Mouse (Mus musculus): ENCODE measurements at regions not wholly inside any gene's neighbourhood (a gene's known extent, or its start where the extent isn't known, plus 50 kb on each side); places are given as distances from the start of the nearest gene placed in this dataset.

- no peaks in the 10 kb centered on the region; the same call in 1 of the 2 replicates for H3K9me3 ChIP-seq
- H3K4me2 ChIP-seq: no peak overlapping the region
- no peak overlapping the region for H3K9ac ChIP-seq
- H3K36me3 ChIP-seq: no peaks in the 10 kb centered on the region
- H3K27me3 ChIP-seq: no peaks in the 10 kb centered on the region
- 87% methylated on average over 6 of the region's 6 CpGs for WGBS
- no peak overlapping the region for H3K27ac ChIP-seq
- no peak overlapping the region for H3K4me3 ChIP-seq
- no peak for ATAC-seq (ENCODE audit: low FRiP score)
- H3K4me1 ChIP-seq (replicated peaks): no peaks in the 10 kb centered on the region
These were observed 161.4 kb upstream of the Stt3b start for GRCm38 (mm10) chr9:115471582-115471981.

GRCm38 (mm10) chr9:115473037-115473436 is 162.8 kb upstream of the Stt3b start:
- 95% methylated on average over 3 of the region's 3 CpGs for WGBS
- H3K9me3 ChIP-seq: no peaks in the 10 kb centered on the region; the same call in 1 of the 2 replicates
- ATAC-seq (ENCODE audit: low FRiP score): no peak
- H3K4me3 ChIP-seq: no peak overlapping the region
- H3K4me2 ChIP-seq: no peak overlapping the region
- H3K4me1 ChIP-seq (replicated peaks): no peaks in the 10 kb centered on the region
- H3K36me3 ChIP-seq: no peaks in the 10 kb centered on the region
- H3K9ac ChIP-seq: no peak overlapping the region
- H3K27me3 ChIP-seq: no peaks in the 10 kb centered on the region
- no peak overlapping the region for H3K27ac ChIP-seq

GRCm38 (mm10) chr9:115473847-115474246 is 163.6 kb upstream of the Stt3b start:
- no peak overlapping the region for H3K27ac ChIP-seq
- no peak overlapping the region for H3K4me3 ChIP-seq
- no peaks in the 10 kb centered on the region for H3K27me3 ChIP-seq
- WGBS: 97% methylated on average over 5 of the region's 5 CpGs
- no peaks in the 10 kb centered on the region; the same call in 1 of the 2 replicates for H3K9me3 ChIP-seq
- no peaks in the 10 kb centered on the region for H3K36me3 ChIP-seq
- ATAC-seq (ENCODE audit: low FRiP score): no peak
- no peak overlapping the region for H3K4me2 ChIP-seq
- peaks cover 4% of the 10 kb centered on the region for H3K4me1 ChIP-seq (replicated peaks)
- H3K9ac ChIP-seq: no peak overlapping the region

GRCm38 (mm10) chr9:115474342-115474741 is 164.1 kb upstream of the Stt3b start:
- Histone ChIP-seq H3K9me3 (no peaks in the 10 kb centered on the region; the same call in 1 of the 2 replicates), H3K4me1 (replicated peaks) (peaks cover 9% of the 10 kb centered on the region), H3K36me3 (no peaks in the 10 kb centered on the region), H3K4me2 (no peak overlapping the region), H3K4me3 (no peak overlapping the region), H3K27ac (no peak overlapping the region), H3K27me3 (no peaks in the 10 kb centered on the region), H3K9ac (no peak overlapping the region)
- no peak for ATAC-seq (ENCODE audit: low FRiP score)
- 94% methylated on average over 8 of the region's 8 CpGs for WGBS

- H3K4me3 ChIP-seq: no peak overlapping the region
- no peaks in the 10 kb centered on the region for H3K36me3 ChIP-seq
These were observed 166.0 kb upstream of the Stt3b start for GRCm38 (mm10) chr9:115476205-115476604.

GRCm38 (mm10) chr9:115477556-115478220 is 167.5 kb upstream of the Stt3b start:
- 82% methylated on average over 6 of the region's 6 CpGs for WGBS
- Histone ChIP-seq H3K9ac (no peak overlapping the region), H3K4me1 (replicated peaks) (peaks cover 16% of the 10 kb centered on the region), H3K27me3 (no peaks in the 10 kb centered on the region), H3K9me3 (no peaks in the 10 kb centered on the region; the same call in 1 of the 2 replicates), H3K4me2 (no peak overlapping the region), H3K36me3 (no peaks in the 10 kb centered on the region), H3K4me3 (no peak overlapping the region), H3K27ac (no peak overlapping the region)
- ATAC-seq (ENCODE audit: low FRiP score): no peak

More at GRCm38 (mm10) chr9:115476205-115476604, 166.0 kb upstream of the Stt3b start:
- Histone ChIP-seq H3K4me1 (replicated peaks) (peaks cover 15% of the 10 kb centered on the region), H3K4me2 (no peak overlapping the region), H3K9me3 (no peaks in the 10 kb centered on the region; the same call in 1 of the 2 replicates), H3K27ac (no peak overlapping the region), H3K27me3 (no peaks in the 10 kb centered on the region), H3K9ac (no peak overlapping the region)
- no peak for ATAC-seq (ENCODE audit: low FRiP score)
- WGBS: 79% methylated on average over 17 of the region's 17 CpGs

GRCm38 (mm10) chr9:115478946-115479345 is 168.7 kb upstream of the Stt3b start:
- Histone ChIP-seq H3K27ac (no peak overlapping the region), H3K9me3 (no peaks in the 10 kb centered on the region; the same call in 1 of the 2 replicates), H3K36me3 (no peaks in the 10 kb centered on the region), H3K4me1 (replicated peaks) (peaks cover 16% of the 10 kb centered on the region), H3K9ac (no peak overlapping the region), H3K4me2 (no peak overlapping the region), H3K4me3 (no peak overlapping the region), H3K27me3 (no peaks in the 10 kb centered on the region)
- no peak for ATAC-seq (ENCODE audit: low FRiP score)
- 33% methylated on average over 3 of the region's 3 CpGs for WGBS

- H3K4me2 ChIP-seq: no peak overlapping the region
- H3K27ac ChIP-seq: no peak overlapping the region
- no peaks in the 10 kb centered on the region for H3K27me3 ChIP-seq
- 56% methylated on average over 5 of the region's 5 CpGs for WGBS
- ATAC-seq (ENCODE audit: low FRiP score): no peak
- no peaks in the 10 kb centered on the region for H3K9me3 ChIP-seq
- peaks cover 16% of the 10 kb centered on the region for H3K4me1 ChIP-seq (replicated peaks)
- H3K4me3 ChIP-seq: no peak overlapping the region
- no peak overlapping the region for H3K9ac ChIP-seq
- no peaks in the 10 kb centered on the region for H3K36me3 ChIP-seq
These were observed 171.0 kb upstream of the Stt3b start for GRCm38 (mm10) chr9:115481176-115481575.

- Histone ChIP-seq H3K9ac (no peak overlapping the region), H3K27ac (no peak overlapping the region), H3K9me3 (no peaks in the 10 kb centered on the region), H3K4me1 (replicated peaks) (peaks cover 16% of the 10 kb centered on the region), H3K27me3 (no peaks in the 10 kb centered on the region), H3K4me2 (no peak overlapping the region), H3K36me3 (no peaks in the 10 kb centered on the region), H3K4me3 (no peak overlapping the region)
- ATAC-seq (ENCODE audit: low FRiP score): no peak
- 89% methylated on average over 7 of the region's 7 CpGs for WGBS
These were observed 172.8 kb upstream of the Stt3b start for GRCm38 (mm10) chr9:115483024-115483423.

- 63% methylated on average over 2 of the region's 2 CpGs for WGBS
- Histone ChIP-seq H3K4me1 (replicated peaks) (peaks cover 13% of the 10 kb centered on the region), H3K27ac (no peak overlapping the region), H3K27me3 (no peaks in the 10 kb centered on the region), H3K9me3 (no peaks in the 10 kb centered on the region), H3K4me2 (no peak overlapping the region), H3K36me3 (no peaks in the 10 kb centered on the region), H3K4me3 (no peak overlapping the region), H3K9ac (no peak overlapping the region)
- ATAC-seq (ENCODE audit: low FRiP score): no peak
These were observed 173.5 kb upstream of the Stt3b start for GRCm38 (mm10) chr9:115483721-115484120.

GRCm38 (mm10) chr9:115484408-115484807 is 174.2 kb upstream of the Stt3b start:
- ATAC-seq (ENCODE audit: low FRiP score): no peak

GRCm38 (mm10) chr9:115485219-115485618 is 175.0 kb upstream of the Stt3b start:
- H3K27ac ChIP-seq: no peak overlapping the region
- 94% methylated on average over 4 of the region's 4 CpGs for WGBS
- H3K9ac ChIP-seq: no peak overlapping the region
- H3K4me3 ChIP-seq: no peak overlapping the region
- H3K27me3 ChIP-seq: no peaks in the 10 kb centered on the region
- no peak overlapping the region for H3K4me2 ChIP-seq
- 0 out of 2 replicates have a peak, but pooled peaks cover 2% of the 10 kb centered on the region for H3K4me1 ChIP-seq (replicated peaks)
- no peaks in the 10 kb centered on the region for H3K36me3 ChIP-seq
- no peaks in the 10 kb centered on the region for H3K9me3 ChIP-seq
- no peak for ATAC-seq (ENCODE audit: low FRiP score)

More at GRCm38 (mm10) chr9:115484408-115484807, 174.2 kb upstream of the Stt3b start:
- Histone ChIP-seq H3K9ac (no peak overlapping the region), H3K4me2 (no peak overlapping the region), H3K4me1 (replicated peaks) (peaks cover 6% of the 10 kb centered on the region; the same call in 1 of the 2 replicates), H3K4me3 (no peak overlapping the region), H3K36me3 (no peaks in the 10 kb centered on the region), H3K9me3 (no peaks in the 10 kb centered on the region), H3K27me3 (no peaks in the 10 kb centered on the region), H3K27ac (no peak overlapping the region)
- WGBS: 91% methylated on average over 1 of the region's 1 CpGs

- H3K9me3 ChIP-seq: no peaks in the 10 kb centered on the region
- no peak overlapping the region for H3K4me3 ChIP-seq
- 97% methylated on average over 5 of the region's 5 CpGs for WGBS
- ATAC-seq (ENCODE audit: low FRiP score): no peak
- no peak overlapping the region for H3K27ac ChIP-seq
- H3K9ac ChIP-seq: no peak overlapping the region
- no peaks in the 10 kb centered on the region for H3K4me1 ChIP-seq (replicated peaks)
- H3K36me3 ChIP-seq: no peaks in the 10 kb centered on the region
- H3K4me2 ChIP-seq: no peak overlapping the region
- H3K27me3 ChIP-seq: no peaks in the 10 kb centered on the region
These were observed 177.0 kb upstream of the Stt3b start for GRCm38 (mm10) chr9:115487175-115487760.
